Mouse (Mus musculus): ENCODE data around the gene Mageb3.
"Not testable (repeated sequence)": the region's sequence is repeated elsewhere in the genome, so short reads cannot be mapped to it uniquely, and the experiment has no call there.

Mageb3 gene

DNA sequence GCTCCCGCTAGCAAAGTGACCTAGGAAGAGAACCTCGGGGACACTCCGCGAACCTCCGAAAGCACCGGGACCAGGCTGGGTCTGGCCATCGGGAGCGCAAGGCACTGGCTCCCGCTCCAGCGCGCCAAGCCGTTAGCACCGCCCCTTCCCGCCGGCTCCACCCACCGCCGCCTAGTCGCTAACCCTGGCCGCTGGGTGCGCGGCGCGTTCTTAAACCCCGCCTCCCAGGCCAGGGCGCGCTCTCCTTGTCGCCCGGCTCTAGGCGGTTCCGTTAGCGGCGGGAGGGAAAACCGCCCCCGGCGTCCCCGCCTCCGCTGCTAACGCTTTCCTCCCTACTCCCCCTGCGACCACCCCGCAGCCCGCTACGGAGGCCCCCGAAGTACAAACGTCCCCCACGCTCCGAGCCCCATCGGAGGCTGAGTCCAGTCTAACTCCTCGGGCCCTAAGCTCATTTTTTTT lies at the start of gene Mageb3, which contains the start of gene Ctdspl2:
Gene Mageb3 (minus strand): TSS at position 328 of the 459 bp plus-strand sequence.
Gene Ctdspl2 (plus strand): TSS at position 237 of the 459 bp plus-strand sequence.
- peak; percentile 92 for DNase-seq (ENCODE audit: low read depth, low spot score)

DNA sequence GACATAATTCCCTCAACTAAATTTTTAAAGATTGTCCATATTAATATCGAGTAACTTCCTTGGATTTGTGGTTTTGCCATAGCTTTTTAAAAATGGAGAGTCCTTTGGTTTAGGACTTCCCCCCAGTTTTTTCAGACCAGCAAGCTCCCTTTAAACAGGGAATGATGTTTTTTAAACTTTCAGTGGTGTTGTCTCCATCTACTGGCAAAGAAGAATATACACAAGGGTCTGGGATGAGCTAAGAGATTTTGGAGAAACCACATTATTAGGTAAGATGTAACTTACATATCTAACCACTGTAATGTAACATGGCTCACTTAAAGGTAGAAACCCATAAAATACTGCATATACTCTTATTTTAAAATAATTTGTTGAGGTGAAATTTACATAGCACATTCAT lies 39.8 kb upstream of the Mageb3 start:
- DNase-seq (ENCODE audit: low read depth, low spot score): peak; percentile 4

DNA sequence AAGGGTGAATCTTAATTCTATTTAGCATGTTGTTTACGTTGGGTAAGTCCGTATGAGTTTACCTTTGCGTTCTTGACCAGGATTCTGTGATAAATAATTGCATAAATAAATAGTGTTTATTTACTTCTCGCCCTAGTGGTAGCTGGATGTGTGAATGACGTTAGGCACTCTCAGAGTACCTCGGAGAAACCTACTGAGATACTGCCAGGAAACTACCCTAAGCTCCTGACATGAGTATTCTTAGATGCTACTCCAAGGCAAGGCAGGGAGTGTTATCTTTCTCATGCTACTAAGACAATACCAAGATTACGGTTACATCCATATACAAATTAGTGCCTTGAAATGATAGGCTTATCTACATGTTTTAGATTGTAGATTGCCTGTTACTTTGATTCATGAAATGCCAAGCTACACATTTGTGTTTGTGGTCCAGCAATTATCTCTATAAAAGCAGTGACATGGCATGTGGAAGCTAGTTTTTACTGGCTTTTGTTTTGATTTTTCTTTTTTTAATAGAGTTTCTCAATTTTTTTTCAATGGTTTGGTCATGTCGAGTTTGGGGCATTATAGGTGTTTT lies 1.4 kb upstream of the Mageb3 start:
- no peak for DNase-seq (ENCODE audit: low read depth, low spot score)

DNA sequence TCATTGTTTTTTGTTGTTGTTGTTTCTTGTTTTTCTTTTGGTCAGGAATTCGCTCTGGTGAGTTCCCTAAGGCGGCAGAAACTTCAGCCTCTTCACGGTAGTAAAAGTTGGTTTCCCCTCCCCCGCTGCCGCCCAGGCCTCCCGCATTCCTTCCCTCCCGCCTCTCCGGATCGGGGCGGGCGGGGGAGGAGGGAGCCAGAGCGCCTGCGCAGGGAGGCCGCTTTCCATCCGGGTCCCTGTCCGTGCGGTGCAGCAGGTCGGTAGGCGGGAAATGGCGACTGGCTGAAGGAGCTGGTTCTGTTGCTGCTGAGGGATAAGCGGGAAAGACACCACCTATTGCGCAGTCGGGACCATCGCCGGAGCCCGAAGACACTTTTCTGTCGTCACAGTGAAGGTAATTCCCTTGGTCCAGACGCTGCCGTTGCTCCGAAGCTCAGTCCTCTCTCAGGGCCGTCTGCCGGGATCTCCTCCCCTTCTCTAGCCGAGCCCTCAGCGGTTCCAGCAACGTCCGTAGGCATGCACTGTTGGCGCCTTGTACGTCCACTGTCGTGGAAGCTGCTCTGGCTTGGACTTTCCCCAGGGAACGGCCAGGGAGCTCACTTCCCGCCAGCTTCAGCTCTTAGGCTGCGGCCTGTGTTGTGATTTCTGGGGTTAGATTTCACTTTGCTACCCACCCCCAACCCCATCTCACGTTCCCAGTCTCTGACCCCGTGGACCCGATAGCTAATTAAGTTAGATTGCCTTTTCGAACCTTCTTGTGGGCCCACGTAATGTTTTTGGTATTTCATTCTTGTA lies 529 bp upstream of the Mageb3 start:
- peak; percentile 86 for DNase-seq (ENCODE audit: low read depth, low spot score)

DNA sequence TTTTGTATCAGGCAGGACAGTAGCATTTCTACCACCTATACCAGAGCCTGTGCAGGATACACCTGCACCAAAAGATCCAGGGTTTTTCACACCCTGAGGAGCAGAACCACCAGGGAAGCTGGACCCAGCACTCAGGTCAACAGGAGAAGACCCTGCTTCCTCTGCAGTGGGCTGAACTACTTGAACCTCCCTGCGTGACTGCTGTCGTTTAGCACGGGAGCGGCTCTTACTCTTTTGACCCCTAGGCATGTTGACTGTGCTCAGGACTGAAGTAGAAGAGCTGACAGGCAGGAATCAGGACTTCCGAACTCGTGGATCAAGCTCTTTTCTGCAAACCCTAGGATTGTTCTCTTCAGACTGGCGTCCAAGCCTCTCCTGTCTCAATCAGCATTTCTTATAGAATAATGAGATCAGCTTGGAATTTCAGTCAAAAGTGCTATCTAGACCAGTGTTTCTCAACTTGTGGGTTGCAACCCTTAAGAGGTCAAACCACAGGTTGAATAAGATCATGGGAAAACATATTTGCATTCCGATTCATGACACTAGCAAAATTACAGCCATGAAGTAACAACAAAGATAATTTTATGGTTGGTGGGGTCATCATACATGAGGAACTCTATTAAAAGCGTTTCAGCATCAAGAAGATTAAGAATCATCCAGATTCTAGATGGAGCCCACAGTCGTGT lies 778 bp downstream of the Mageb3 start:
- no peak for DNase-seq (ENCODE audit: low read depth, low spot score)

DNA sequence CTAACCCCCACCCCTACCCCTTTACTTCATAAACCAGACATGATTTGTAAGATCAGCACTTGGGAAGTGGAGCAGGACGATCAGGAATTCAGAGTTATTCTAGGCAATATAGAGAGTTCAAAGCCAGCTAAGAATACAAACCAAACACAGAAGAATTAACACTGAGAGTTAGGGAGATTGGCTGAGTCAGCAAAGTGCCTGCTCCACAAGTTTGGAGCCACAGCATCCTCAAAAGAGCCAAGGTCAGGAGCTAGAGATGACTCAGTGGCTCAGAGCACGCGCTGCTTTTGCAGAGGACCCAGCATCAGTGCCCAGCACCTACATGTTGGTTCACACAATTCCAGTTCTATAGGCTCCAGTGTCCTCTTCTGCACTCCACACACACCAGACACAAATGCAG lies 12.5 kb downstream of the Mageb3 start:
- DNase-seq (ENCODE audit: low read depth, low spot score): no peak

DNA sequence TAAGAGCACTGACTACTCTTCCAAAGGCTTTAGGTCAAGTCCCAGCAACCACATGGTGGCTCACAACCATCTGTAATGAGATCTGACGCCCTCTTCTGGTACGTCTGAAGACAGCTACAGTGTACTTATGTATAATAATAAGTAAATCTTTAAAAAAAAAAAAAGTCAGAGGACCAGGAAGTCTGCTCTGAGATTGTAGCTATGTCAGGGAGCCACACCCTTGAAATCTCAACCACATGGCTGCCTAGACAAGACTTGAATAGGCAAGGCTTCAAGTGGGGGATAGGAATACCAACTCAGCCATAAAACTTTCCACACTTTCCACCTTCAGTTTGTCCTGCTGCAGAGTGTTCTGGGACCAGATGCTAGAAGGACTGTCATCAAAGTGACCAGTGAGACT lies 18.3 kb downstream of the Mageb3 start:
- not testable (repeated sequence) for DNase-seq (ENCODE audit: low read depth, low spot score)

DNA sequence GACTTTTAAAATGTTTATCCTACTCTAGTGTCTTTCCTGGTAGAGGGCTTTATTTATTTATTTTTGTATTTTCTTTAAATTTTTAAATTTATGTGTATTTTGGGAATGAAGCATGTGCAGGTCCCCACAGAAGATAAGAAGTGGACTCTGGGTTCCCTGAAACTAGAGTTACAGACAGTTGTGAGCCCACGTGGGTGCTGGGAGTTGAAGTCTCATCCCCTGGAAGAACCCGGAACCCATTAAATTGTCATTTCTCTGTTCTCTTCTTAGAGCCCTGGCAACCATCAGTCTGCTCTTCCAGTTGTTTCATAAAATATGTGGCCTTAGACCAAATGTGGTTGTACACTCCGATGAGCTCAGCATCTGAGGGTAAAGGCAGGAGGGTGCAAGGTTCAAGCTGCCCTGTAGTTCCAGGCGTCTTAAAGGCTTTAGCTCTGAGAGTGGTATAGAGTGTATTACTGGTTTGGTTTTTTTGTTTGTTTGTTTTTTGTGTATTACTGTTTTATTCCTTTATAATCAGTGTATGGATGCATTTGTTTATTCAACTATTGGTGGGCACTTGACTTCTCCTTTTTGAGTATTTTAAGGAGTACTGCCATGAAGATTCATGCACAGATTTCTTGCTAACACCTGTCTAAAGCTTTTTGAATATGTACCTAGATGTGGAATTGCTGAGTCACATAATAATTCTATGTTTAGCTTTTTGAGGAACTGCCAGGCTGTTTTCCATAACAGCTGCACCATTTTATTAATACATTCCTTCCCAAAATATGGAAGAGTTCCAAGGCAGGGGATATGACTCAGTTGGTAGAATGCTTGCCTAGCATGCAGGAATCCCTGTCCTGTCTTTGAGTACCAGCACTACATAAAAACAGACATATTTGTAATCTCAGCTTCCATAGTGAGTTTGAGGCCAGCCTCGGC lies 39.6 kb downstream of the Mageb3 start:
- DNase-seq (ENCODE audit: low read depth, low spot score): peak; percentile 54

DNA sequence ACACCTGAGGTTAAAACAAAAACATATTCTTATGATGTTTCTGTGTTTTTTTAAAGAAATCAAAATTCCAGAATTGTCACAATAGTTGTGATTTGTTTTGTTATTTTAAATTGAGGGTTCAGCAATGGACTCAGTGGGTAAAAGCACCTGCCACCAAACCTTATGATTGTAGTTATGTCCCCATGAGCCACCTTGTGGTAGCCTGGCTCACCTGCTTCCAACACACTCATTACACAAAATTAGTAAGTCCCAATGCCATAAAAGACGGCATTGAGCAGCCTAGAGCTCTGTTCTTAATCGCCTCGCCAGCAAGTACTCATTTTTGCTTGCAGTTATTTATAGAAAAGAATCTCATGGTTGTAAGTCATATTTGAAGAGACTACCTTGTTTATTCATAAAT lies 45.9 kb downstream of the Mageb3 start:
- DNase-seq (ENCODE audit: low read depth, low spot score): no peak
